Mouse (Mus musculus): Measurements from ENCODE around the gene Mydgf. TPM values are rescaled to one million over a fixed set of nuclear protein-coding genes. Genes with fewer than 3 reads are reported as not detected.

Gene Mydgf
- total RNA-seq, 2 experiments from 2014 or later, result 30.2 to 33.0 TPM

Small RNA genes lying within 50 kb of the gene (microRNA-seq; reads per million reads assigned to microRNA genes)
- gene Gm44397, result not detected

Other genes starting within 250 kb of the Mydgf start
- gene Zfp119b, start 234.4 kb downstream of the Mydgf start, total RNA-seq (2021), result 1 to 10 TPM; 3.1 to 3.6 TPM
- gene Ebi3, start 231.3 kb downstream of the Mydgf start, total RNA-seq (2021), result under 1 TPM; 0.75 to 0.81 TPM
- 1 to 10 TPM; 9.6 to 9.7 TPM for gene Yju2, start 224.8 kb downstream of the Mydgf start, total RNA-seq (2021)
- under 1 TPM; 0.49 to 0.92 TPM for gene Shd, start 213.5 kb downstream of the Mydgf start, total RNA-seq (2021)
- under 1 TPM in 1 of 2 experiments, not detected in 1; 0.47 TPM for gene Fsd1, start 197.4 kb downstream of the Mydgf start, total RNA-seq (2021)
- 10 to 100 TPM; 14.1 to 14.6 TPM for gene Stap2, start 178.3 kb downstream of the Mydgf start, total RNA-seq (2021)
- gene Mpnd, start 178.2 kb downstream of the Mydgf start, total RNA-seq (2021), result 10 to 100 TPM; 50.0 to 59.4 TPM
- 10 to 100 TPM; 17.6 to 19.8 TPM for gene Sh3gl1, start 147.3 kb downstream of the Mydgf start, total RNA-seq (2021)
- 1 to 10 TPM in 1 of 2 experiments, under 1 TPM in 1; 0.95 to 1.2 TPM for gene Chaf1a, start 143.5 kb downstream of the Mydgf start, total RNA-seq (2021)
- gene Ubxn6, start 108.9 kb downstream of the Mydgf start, total RNA-seq (2021), result 10 to 100 TPM; 49.7 to 51.5 TPM
- 10 to 100 TPM; 33.6 to 36.4 TPM for gene Hdgfl2, start 104.3 kb downstream of the Mydgf start, total RNA-seq (2021)
- gene Plin4, start 74.1 kb downstream of the Mydgf start, total RNA-seq (2021), result 100 to 1,000 TPM; 135 to 136 TPM
- gene Plin5, start 66.3 kb downstream of the Mydgf start, total RNA-seq (2021), result 100 to 1,000 TPM; 143 to 166 TPM
- gene Lrg1, start 61.9 kb downstream of the Mydgf start, total RNA-seq (2021), result 10 to 100 TPM; 53.8 to 55.0 TPM
- 1 to 10 TPM; 7.3 to 8.8 TPM for gene Sema6b, start 43.6 kb downstream of the Mydgf start, total RNA-seq (2021)
- gene Tnfaip8l1, start 21.4 kb downstream of the Mydgf start, total RNA-seq (2021), result 1 to 10 TPM; 2.2 to 2.5 TPM
- 10 to 100 TPM; 37.1 to 39.1 TPM for gene Dpp9, start 35.0 kb upstream of the Mydgf start, total RNA-seq (2021)
- gene Fem1a, start 72.9 kb upstream of the Mydgf start, total RNA-seq (2021), result 100 to 1,000 TPM; 102 to 105 TPM
- 1 to 10 TPM; 7.6 to 9.8 TPM for gene Ticam1, start 92.9 kb upstream of the Mydgf start, total RNA-seq (2021)
- gene Plin3, start 109.0 kb upstream of the Mydgf start, total RNA-seq (2021), result 100 to 1,000 TPM; 154 to 171 TPM
- not detected for gene Arrdc5, start 116.4 kb upstream of the Mydgf start, total RNA-seq (2021)
- gene Uhrf1, start 119.4 kb upstream of the Mydgf start, total RNA-seq (2021), result 1 to 10 TPM; 3.7 to 4.3 TPM
- 10 to 100 TPM; 37.9 to 38.1 TPM for gene Kdm4b, start 142.1 kb upstream of the Mydgf start, total RNA-seq (2021)

Data from heart, postnatal 25 days (tissue).